Mouse (Mus musculus) frontal cortex, postnatal 36 days (tissue): ENCODE measurements around the gene Zfp433.
"Not testable (repeated sequence)": the region's sequence is repeated elsewhere in the genome, so short reads cannot be mapped to it uniquely, and the experiment has no call there.

Source experiments
- DNase-seq, 2 experiments: peaks; one replicate each; pipeline ENCODE4 v3.0.0; 2022; ENCODE audit warnings: low spot score in 2 of 2

Zfp433 gene

GRCm38 (mm10) chr10:81704531-81705301 is at the start of gene Zfp433:
Gene Zfp433, plus strand, starts transcription at chr10:81704825.
- not testable (repeated sequence) for DNase-seq

- no peak for DNase-seq
Observed at GRCm38 (mm10) chr10:81655178-81655577, 49.4 kb upstream of the Zfp433 start.

DNA sequence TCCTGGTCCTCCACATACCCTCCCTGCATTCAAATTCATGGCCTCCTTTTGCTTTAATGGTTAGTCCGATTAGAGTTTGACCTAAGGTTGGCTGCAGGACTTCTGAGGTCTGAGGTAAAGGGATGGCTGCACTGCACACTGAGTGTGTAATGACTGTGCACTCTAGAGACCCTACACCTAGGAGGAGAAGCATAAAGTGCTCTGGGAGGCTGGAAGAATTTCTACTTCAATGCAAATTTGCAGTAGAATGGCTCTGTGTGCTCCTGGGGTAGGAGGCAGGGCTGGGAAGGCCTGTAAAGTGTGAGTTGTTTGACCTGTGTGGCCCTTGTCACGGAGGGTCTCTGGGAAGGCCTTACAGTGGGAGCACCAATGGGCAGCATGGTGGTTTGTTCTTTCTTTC is 48.5 kb upstream of the Zfp433 start:
- DNase-seq, result no peak

- DNase-seq, result not testable (repeated sequence)
Observed at GRCm38 (mm10) chr10:81687114-81687513, 17.5 kb upstream of the Zfp433 start.

DNA sequence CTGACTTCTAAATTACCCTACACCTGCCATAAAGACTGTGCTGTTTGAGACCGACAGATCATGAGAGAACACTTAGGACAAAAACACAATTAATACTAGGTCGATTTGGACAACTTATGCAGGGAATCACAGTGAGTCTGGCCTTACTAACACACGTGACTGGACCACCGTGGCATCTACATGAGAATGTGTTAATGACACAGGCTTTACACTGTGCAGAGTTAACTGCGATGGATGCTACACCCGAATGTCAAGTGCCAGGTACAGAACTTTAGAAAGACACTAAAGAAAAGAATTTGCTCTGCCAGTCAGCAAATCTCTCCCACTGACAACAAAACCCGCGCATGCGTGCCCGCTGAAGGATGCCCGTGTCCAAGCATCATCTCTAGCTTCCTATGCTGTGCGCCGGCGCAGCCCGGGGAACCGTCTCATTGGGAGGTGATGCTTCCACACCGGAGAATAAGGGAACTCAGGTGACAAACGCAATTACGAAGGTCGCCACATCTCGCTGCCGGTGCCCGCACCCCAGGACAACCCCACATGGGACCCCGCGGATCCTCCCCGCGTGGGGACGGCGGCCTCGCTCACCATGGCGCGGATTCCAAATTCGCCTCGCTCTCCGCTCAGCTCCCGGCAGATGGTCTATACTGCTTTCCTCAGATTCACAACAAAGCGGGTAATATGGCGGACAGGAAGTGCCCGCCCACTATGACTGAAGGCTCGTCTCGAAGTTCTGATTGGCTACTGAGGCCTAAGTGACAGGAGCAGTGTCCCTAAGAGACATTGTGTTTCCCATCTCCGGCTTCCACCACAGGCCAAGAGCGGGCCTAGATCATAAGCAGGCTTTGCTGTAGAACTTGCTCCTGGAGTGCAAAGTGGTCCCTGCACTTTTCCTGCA is 66.1 kb downstream of the Zfp433 start, which contains the start of gene Gm3055:
Gene Gm3055, minus strand, starts transcription at position 656 of the 898 bp plus-strand sequence.
- DNase-seq, result not testable (repeated sequence)

DNA sequence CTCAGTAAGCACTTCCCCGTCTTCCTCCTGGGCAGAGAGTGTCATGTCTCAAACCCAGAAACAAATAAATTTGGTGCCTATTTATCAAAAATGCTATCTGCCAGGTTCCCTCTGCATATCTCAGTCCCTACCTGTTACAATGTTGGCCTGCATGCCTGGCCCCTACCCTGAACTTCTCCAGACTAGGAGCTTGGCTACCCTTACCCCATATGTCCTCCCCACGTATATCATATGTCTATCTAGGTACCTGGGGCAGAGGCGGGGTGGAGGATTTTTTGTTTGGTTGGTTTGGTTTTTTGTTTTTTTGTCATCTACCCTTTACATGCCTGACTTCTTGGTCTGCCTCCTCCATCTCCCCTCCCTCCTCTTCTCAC is 66.8 kb downstream of the Zfp433 start:
- not testable (repeated sequence) for DNase-seq
